Mouse (Mus musculus): Measurements from ENCODE around the gene Ccdc170.

DNA sequence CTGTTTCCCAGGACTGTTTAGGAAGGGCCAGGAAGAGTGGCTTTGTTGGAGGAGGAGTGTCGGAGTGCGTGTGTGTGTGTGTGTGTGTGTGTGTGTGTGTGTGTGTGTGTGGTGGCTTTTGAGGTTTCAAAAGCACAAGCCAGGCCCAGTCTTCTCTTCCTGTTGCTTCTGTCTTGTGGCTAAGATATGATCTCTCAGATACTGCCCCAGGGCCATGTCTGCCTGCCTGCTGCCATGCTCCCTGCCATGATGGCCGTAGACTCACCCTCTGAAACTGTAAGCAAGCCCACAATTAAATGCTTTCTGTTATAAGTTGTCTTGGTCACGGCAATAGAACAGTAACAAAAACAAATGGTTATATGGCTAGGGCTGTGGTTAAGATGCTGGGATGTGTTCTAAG is 114.9 kb downstream of the Ccdc170 start:
- no peak for TF ChIP-seq CTCF (IDR thresholded peaks at IDR 0.05; ENCODE audit: low read depth)
- TF ChIP-seq EP300 (optimal IDR thresholded peaks at IDR 0.05): no peak

All from stomach, postnatal 0 days (tissue).